Mouse (Mus musculus) stomach, postnatal 0 days (tissue): ENCODE results near the gene Tulp2.
A peak's percentile ranks its signal among the peaks of the same experiment; 100 is the strongest.

Experiments used
- CTCF ChIP-seq: IDR thresholded peaks from 2 replicates; pipeline ENCODE4 v1.5.1; 2016; ENCODE audit warnings: antibody characterized with exemption, low read depth, mild to moderate bottlenecking, moderate library complexity
- EP300 ChIP-seq: optimal IDR thresholded peaks from 2 replicates; pipeline ENCODE3; 2016; ENCODE audit warnings: antibody characterized with exemption

GRCm38 (mm10) chr7:45555787-45556186 is 74.1 kb downstream of the Tulp2 start:
- TF ChIP-seq EP300 (no peak), CTCF (peak; percentile 90)
